Mouse (Mus musculus) heart, adult 2 months (tissue): ENCODE results near the gene Frem1.

Experiments
- CTCF ChIP-seq: fragments of 200-600 bp; IDR thresholded peaks from 2 replicates; pipeline ENCODE4 v1.8.1; 2022; ENCODE audit warnings: antibody characterized with exemption, mild to moderate bottlenecking, moderate library complexity
- EP300 ChIP-seq: fragments of 200-500 bp; IDR thresholded peaks from 2 replicates; pipeline ENCODE4 v1.6.1; 2011; ENCODE audit warnings: low read depth, low read length, control low read depth; ENCODE audit not compliant: insufficient read depth
- POLR2A ChIP-seq: fragments of 200-500 bp; IDR thresholded peaks from 2 replicates; pipeline ENCODE4 v1.6.1; 2011; ENCODE audit warnings: mild to moderate bottlenecking, low read depth, low read length, control low read depth; ENCODE audit not compliant: insufficient read depth

- TF ChIP-seq EP300 (no peak), CTCF (no peak), POLR2A (no peak)
These were observed 161.6 kb downstream of the Frem1 start for GRCm38 (mm10) chr4:82890585-82890984.
